Mouse (Mus musculus) heart, embryonic 13.5 days (tissue): Measurements from ENCODE around the gene Vmn1r27. TPM values are rescaled to one million over a fixed set of nuclear protein-coding genes. Genes with fewer than 3 reads are reported as not detected.

Source experiments
- ATAC-seq: fragments of 200-750 bp; cut with Nextera tagmentation; 2 replicates; pipeline ENCODE4 v1.8.0; 2017; ENCODE audit warnings: moderate TSS enrichment; ENCODE audit not compliant: insufficient number of reproducible peaks, low FRiP score, low TSS enrichment; ENCODE audit errors: extremely low read depth
- H3K27ac ChIP-seq: fragments of 300-500 bp; sonication (generic); replicated peaks from 2 replicates; pipeline ENCODE4 v1.5.1; 2015; ENCODE audit warnings: moderate library complexity, mild to moderate bottlenecking, inconsistent platforms
- H3K27me3 ChIP-seq: fragments of 300-500 bp; sonication (generic); replicated peaks from 2 replicates; pipeline ENCODE4 v1.6.1; 2015; ENCODE audit warnings: mild to moderate bottlenecking, inconsistent platforms
- H3K36me3 ChIP-seq: fragments of 300-500 bp; sonication (generic); 2 replicates; pipeline ENCODE4 v1.6.1; 2015; ENCODE audit warnings: mild to moderate bottlenecking, inconsistent platforms
- H3K4me1 ChIP-seq: fragments of 300-500 bp; sonication (generic); 2 replicates; pipeline ENCODE4 v1.6.1; 2015; ENCODE audit warnings: inconsistent platforms
- H3K4me2 ChIP-seq: fragments of 300-500 bp; sonication (generic); 2 replicates; pipeline ENCODE4 v1.6.1; 2015; ENCODE audit warnings: inconsistent platforms, mild to moderate bottlenecking, moderate library complexity
- H3K4me3 ChIP-seq: fragments of 300-500 bp; sonication (generic); 2 replicates; pipeline ENCODE4 v1.5.1; 2015; ENCODE audit warnings: moderate library complexity, mild to moderate bottlenecking, inconsistent platforms
- H3K9ac ChIP-seq: fragments of 300-500 bp; sonication (generic); 2 replicates; pipeline ENCODE4 v1.6.1; 2015; ENCODE audit warnings: inconsistent platforms, mild to moderate bottlenecking, moderate library complexity
- H3K9me3 ChIP-seq: fragments of 300-500 bp; sonication (generic); 2 replicates; pipeline ENCODE4 v1.6.1; 2016; ENCODE audit warnings: inconsistent platforms
- WGBS: fragments of 180-500 bp; shearing (Covaris S2); methylation state at CpG from one replicate; pipeline ENCODE4 v1.1.7; 2015; ENCODE audit warnings: mixed read lengths; 5-methylcytosine and 5-hydroxymethylcytosine counted together
- polyA plus RNA-seq: library from polyadenylated mRNA; unstranded; fragments of >200 nt; fragmentation: Nextera tagmentation; extraction: Ambion mirVana; gene quantifications from 2 replicates; pipeline ENCODE4 v1.2.1, GENCODE M21; 2015

The Vmn1r27 gene
- not detected in 2 replicates for polyA plus RNA-seq

DNA sequence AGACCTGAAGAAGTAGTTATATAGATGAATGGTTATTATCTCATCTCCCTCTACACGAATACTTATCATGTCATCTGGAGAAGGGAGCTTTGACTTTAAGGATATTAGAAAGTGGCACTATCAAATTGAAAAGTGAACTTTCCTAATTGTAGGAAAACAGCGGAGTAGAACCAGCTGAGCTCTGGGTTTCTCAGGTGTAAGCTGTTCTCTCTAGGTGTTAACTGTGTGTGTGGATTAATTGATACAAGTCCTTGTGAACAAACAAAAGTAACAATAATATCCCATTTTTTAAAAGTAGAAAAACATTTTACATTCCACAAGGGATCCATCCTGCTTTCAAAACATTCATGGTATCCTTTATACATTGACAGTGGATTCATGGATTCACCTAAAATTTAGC, at the start of gene Vmn1r27:
Gene Vmn1r27, minus strand, starts transcription at position 101 of the 400 bp plus-strand sequence.
- Histone ChIP-seq H3K27ac (no peak within 1 kb of the TSS), H3K27me3 (no peaks in the 10 kb centered on the region), H3K36me3 (no peaks in the 10 kb centered on the region), H3K9ac (no peak within 1 kb of the TSS), H3K4me3 (no peak within 1 kb of the TSS), H3K9me3 (no peaks in the 10 kb centered on the region), H3K4me2 (no peak within 1 kb of the TSS), H3K4me1 (no peaks in the 10 kb centered on the region)
- no peak for ATAC-seq
- WGBS = 65% methylated on average over 2 of the region's 2 CpGs

DNA sequence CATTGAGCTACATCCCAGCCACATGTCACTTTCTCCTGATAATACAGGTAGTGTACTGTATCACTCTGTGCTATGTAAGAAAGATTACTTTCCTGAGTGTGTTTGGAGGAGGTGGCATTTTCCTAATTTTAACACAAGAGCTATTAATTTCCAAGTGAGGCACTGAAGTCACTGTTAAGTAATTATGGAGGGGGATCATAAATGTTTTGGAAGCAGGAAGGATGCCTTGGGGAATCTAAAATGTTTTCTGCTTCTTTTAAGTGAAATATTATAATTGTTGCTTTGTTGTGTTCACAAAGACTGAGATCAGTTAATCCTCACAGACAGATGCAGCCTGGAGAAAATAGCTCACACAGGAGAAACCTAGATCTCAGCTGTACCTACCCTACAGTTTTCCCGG, 43.1 kb upstream of the Vmn1r27 start, which contains the start of gene Vmn1r28:
Gene Vmn1r28, plus strand, starts transcription at position 301 of the 400 bp plus-strand sequence.
- WGBS = 74% methylated on average over 1 of the region's 1 CpGs
- H3K4me2 ChIP-seq = no peak within 1 kb of the TSS
- H3K4me1 ChIP-seq = no peaks in the 10 kb centered on the region
- H3K4me3 ChIP-seq = no peak within 1 kb of the TSS
- no peak for ATAC-seq
- no peaks in the 10 kb centered on the region for H3K9me3 ChIP-seq
- H3K36me3 ChIP-seq = no peaks in the 10 kb centered on the region
- H3K9ac ChIP-seq = no peak within 1 kb of the TSS
- H3K27ac ChIP-seq = no peak within 1 kb of the TSS
- H3K27me3 ChIP-seq = no peaks in the 10 kb centered on the region

DNA sequence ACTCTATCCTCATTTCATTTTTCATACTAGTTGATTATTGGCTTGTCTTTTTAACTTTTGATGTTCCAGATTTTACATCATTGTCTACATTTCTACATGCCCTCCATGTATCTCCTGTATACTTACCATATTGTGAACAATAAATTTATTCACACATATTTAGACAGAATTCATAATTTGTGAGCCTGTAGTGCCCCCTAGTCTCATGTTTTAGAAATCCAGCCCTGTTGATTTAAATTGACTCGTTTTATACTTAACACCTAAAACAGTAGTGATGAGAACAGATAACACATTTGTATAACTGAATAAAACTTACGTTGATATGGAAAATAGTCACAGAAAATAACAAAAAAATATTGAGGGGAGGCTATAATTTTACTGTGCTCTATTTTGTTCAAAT, 2.5 kb downstream of the Vmn1r27 start:
- no peak overlapping the region for H3K27ac ChIP-seq
- H3K9me3 ChIP-seq = no peaks in the 10 kb centered on the region
- ATAC-seq = no peak
- H3K9ac ChIP-seq = no peak overlapping the region
- no peak overlapping the region for H3K4me3 ChIP-seq
- H3K36me3 ChIP-seq = no peaks in the 10 kb centered on the region
- 63% methylated on average over 2 of the region's 2 CpGs for WGBS
- no peaks in the 10 kb centered on the region for H3K4me1 ChIP-seq
- no peak overlapping the region for H3K4me2 ChIP-seq
- H3K27me3 ChIP-seq = no peaks in the 10 kb centered on the region

Other genes starting within 250 kb of the Vmn1r27 start
- not detected in 2 replicates for gene Vmn1r25, start 238.0 kb downstream of the Vmn1r27 start, polyA plus RNA-seq
- not detected in 2 replicates for gene Vmn1r26, start 203.7 kb downstream of the Vmn1r27 start, polyA plus RNA-seq
- gene Vmn1r28, start 43.2 kb upstream of the Vmn1r27 start, polyA plus RNA-seq = not detected in 2 replicates
- not detected in 2 replicates for gene Vmn1r29, start 82.7 kb upstream of the Vmn1r27 start, polyA plus RNA-seq
- gene Vmn1r30, start 224.6 kb upstream of the Vmn1r27 start, polyA plus RNA-seq = not detected in 2 replicates